Mouse (Mus musculus) cerebellum, adult 11 months (tissue): ENCODE results near the gene Arpc2.

Source experiments
- DNase-seq: peaks from one replicate; pipeline ENCODE4 v3.0.0; 2022

Arpc2 gene

DNA sequence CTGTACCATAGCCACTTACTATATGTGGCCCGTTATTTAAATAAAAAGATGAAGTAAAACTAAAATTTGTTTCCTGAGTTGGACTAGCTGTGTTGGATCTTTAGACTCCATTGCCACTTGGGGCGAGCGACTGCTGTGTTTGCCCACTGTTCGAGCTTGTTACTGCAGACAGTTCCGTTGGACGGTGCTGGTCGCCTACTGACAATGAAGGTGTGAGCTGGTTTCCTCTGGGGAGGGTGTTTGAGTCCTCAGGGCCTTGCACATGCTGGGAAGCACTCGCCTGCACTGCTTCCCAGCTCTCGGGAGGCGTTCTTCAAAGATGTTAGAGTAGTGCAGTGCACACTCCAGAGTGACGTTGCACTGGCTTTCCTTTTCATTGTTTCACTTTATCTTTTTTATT is 3.7 kb downstream of the Arpc2 start:
- DNase-seq: no peak

DNA sequence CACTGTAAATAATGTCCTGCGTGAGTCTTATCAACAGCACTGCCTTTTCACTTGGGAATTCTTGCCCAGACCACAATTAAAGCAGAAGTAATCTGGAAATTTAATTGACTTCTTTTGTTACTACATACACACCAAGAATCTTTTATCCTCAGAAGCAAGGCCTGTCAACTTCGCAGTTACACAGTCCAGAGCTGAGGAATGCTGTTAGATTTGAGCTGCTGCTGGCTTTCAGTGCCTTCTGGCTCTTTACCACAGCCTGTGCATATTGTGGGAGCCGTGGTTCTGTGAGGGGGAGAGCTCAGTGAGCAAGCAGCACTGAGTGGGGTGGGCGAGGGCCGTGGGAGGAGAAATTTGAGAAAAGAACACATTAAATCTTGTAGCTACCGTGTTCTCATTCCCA is 4.4 kb downstream of the Arpc2 start:
- no peak for DNase-seq

DNA sequence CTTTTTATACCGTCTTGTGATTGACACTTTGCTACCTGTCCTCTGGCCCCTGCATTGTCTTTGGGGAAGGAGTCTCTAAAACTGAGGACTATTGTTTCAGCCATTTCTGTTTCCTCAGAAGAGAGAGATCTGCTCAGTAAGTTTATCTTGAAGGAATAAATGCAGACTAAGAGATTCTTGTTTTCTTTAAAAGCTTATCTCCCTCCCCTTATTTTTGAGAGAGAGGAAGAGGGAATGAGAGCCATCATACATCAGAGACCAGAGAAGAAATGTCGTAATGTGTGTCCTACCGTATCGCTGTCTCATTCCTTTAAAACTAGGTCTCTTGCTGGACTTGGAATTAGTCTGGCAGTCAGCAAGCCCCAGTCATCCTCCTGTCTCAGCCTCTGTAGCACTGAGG is 4.9 kb downstream of the Arpc2 start:
- DNase-seq: no peak

DNA sequence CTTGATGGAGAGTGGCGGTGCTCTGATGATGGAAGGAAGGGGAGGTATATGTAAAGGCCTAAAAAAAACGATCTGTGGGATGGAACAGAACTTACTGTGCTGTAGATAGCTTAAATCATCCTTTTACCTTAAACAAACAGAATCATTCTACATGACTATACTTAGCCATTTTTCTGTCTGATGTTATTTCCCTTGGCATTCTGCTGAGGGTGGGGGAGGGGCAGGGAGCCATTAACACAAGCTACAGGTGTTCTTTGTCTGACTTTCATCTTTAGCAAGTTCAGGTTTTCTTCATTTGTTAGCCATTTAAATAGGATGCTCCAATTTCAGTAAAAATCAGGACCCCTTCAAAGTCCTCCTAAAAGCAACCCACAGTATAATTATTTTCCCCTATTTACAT is 9.6 kb downstream of the Arpc2 start:
- DNase-seq: no peak

DNA sequence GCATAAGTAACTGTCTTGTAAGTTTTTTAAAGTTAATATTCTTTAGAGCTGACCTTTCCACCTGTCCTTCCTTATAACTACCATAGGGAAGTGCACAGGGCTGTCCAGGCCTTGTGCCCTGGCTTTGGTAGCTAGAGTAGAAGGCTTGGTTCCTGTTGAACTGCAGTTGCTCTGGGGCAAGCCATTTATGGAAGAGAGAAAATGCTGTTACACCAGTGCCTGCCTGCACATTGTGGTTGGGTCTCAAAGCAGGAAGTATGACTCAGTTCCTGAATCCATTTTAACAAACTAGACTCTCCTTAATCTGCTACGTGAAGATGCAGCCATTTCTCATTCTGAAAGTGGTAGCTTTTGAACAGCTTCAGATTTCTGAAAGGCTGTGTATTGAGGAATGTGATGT is 12.9 kb downstream of the Arpc2 start:
- no peak for DNase-seq

DNA sequence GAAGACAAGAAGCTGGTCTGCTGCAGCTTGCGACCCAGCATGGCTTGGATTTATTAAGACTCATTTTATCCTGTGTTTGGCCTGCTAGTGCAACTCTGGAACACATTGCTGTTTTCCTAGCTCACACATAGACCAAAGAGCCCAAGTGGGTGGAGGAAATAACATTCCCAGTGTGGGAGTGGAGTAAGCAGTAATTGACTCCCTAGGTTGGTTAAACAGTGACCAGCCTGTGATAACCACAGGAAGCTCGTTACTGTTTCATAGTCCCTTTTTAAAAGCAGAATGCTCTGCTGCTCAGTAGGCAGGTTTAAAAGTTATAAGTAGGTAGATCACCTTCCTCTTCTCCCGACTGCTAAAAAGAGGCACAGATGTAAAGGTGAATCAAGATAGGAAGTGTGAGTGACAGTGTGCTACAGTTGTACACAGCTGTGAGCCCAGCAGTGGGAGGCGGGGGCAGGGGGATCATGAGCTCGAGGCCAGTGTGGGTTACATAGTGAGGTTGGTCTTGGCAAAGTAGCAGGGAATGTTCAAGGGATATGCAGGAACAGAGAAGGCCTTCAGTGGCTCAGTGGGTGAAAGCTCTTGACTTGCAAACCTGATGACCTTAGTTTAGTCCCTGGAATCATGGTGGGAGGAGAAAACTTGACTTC is 13.6 kb downstream of the Arpc2 start:
- DNase-seq: no peak

DNA sequence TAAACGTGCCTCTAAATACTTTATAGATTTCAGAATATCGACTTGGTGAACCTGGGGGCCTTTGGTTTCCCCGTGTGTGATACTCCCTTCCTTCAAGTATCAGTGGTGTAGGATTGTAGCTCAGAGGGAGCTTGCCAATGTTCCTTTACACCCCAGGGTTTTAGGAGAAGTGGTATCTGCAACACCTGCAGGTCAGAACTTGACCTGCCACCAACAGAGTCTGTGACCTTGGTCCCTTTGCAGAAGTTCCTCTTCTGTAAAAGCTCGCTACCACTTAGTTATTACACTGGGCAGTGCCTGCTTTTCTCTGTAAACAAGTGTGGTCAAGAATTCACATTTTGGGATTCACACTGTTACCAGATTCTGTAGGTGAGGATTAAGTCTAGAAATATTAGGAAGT is 14.2 kb downstream of the Arpc2 start:
- no peak for DNase-seq

DNA sequence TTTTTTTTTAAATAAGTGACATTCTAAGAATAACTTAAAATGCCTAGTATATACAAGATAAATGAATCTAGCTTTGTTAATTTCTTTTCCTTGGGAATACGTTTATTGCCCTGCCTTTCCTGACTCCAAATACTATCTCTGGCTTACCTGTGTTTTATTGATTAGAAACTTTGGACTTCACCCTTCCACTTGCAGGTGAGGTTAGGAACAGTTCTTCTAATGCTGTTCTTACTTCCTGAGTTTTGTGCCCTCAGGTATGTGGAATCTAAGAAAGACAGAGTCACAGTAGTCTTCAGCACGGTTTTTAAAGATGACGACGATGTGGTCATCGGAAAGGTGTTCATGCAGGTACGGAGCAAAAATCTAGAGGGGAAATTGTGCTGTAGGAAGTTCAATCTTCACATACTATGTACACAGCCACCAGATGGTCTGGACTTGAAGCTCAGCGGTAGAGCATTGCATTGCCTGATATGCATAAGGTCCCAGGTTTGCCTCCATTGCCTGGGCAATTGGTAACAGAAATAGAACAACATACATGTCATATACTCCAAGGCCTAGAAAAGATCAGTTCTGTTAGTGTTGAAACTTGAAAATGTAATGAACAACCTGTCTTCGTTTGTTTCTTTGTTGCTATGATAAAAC is 19.9 kb downstream of the Arpc2 start:
- no peak for DNase-seq

DNA sequence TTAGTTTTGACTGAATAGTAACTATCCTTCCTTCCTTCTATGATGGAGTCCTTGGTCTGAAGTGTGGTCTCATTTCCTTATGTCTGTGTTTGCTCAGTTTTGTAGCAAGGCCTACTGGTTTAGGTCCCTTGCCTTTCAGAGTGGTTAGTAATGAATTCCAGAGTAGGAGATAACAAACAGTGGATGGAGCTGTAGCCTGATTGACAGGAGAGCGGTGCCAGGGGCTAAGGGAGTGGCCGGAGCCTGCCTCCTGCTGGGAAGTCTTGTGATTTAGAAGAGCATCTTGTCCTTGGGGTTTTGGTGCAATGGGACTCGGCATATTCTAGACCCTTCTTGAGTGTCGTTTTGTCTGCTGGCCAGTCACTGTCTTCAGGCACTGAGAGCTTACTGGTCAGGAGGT is 20.9 kb downstream of the Arpc2 start:
- no peak for DNase-seq

DNA sequence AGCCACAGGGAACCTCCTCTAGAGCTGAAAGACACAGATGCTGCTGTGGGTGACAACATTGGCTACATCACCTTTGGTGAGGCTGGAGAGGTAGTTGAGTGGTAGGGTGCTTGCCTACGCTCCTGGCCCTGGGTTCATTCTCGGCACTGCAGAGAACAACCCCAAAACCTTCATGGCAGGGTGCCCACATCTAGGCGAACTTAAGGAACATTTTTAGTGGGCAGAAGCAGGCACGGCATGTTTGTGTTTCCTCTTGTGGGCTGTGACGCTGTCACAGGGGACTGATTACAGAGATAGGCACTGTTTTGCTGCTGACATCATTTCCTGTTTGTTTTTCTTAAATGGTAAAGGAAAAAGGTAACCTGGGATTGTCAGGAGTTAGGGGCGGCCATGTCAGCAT is 26.6 kb downstream of the Arpc2 start:
- no peak for DNase-seq

DNA sequence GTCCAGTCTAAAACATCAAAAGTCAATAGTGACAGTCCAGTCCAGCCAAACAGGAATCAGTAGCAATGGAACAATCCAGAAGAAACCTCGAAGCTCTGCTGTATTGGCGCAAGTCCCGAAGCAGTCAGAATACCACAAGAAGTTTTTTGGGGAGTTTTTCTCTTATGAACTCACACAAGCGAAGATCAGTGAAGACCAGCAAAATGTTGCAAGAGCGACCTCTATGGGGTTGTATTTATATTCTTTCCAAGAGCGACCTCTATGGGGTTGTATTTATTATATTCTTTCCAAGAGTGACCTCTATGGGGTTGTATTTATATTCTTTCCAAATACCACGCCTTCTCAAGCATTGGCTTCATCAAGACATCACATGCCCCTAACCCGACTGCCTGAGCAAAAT is 32.9 kb downstream of the Arpc2 start:
- DNase-seq: no peak

DNA sequence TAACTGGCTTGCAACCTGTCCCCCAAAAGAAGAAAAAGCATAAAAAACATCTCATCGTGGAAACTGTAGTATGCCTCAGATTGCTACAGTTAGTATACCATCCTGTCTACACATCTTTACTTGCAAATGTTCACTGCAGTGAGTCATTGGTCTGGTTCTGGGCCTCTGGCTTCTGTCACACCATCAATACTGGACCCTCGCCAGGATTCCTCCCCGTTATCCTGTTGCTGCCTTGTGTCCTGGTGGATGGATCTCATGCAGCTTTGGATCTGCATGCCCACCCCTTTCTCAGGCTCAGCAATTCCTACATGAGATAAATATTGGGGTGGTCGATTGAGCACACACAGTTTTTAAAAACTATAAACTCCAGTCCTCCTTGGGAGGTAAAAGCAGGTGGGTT is 35.8 kb downstream of the Arpc2 start:
- no peak for DNase-seq

DNA sequence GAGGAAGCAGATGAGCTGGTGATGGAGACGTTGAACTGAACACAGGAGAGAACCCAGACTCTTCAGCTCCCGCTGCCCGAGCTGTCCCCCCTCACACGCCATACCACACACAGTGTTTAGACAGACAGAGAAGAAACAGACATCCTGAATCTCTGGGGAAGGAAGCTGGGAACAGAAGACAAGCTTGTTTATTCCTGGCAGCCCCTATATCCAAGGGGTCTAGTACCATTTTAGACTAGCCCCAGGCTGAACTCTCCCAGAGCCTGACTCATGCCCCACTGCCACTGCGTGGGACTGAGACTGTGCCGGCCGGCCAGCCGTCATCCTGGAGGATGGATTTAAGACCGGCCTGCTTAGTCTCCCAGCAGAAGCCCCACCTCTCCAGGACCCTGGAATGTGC is 39.1 kb downstream of the Arpc2 start:
- DNase-seq: no peak

DNA sequence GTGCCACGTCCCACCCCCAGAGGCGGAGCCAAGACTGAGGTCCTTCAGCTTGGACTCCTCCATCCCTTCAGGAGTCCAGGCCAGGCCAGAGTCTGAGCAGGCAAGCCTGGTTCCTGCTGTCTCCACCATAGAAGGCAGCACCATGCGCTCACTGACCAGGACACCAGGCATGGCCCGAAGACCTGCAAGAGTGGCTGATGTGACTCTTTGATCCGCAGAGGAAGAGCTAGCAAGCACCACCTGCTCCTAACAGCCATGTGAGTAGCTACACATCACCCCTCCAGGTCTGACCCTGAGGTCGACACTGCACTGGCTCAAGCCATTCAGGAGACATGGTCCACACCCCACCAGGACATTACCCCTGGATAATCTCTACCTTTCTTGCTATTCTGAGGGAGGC is 41.2 kb downstream of the Arpc2 start:
- DNase-seq: no peak

DNA sequence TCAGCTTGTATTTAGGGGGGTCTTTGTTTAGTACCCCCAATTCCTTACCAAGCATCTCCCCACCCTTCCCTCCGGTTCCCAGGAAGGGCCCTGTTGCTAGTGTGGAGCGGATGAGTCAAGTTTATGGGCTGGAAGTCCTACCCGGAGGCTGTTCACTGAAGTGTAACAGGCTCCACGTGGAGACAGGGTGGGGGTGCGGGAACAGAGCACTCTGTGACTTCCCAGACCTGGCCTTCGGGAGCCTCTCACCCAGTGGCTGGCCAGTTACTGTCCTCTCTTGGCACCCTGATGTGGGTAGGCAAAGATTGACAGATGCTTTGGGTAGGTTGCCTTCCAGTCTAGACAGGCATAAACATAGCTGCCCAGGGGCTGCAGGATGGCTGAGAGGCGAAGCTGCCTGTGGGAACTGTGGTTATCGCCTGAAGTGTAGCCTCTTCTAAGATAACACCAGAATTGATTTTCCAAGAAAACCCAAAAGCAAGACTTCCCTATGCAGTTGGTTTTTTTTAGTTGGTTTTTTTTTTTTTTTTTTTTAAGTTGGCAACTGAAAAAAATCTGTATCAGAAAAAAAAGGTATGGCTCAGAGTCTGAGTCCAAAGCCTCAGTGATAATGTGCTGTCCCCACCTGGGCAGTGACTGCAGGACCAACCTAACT is 42.1 kb downstream of the Arpc2 start:
- DNase-seq: no peak

DNA sequence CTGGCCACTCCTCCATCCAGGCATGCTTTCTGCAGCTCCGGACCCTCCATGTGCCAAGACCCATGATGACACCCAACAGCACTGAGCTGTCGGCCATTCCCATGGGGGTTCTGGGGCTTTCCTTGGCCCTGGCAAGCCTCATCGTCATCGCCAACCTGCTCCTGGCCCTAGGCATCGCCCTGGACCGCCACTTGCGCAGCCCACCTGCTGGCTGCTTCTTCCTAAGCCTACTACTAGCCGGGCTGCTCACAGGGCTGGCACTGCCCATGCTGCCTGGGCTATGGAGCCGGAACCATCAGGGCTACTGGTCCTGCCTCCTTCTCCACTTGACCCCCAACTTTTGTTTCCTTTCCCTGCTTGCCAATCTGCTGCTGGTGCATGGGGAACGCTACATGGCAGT is 42.7 kb downstream of the Arpc2 start, which contains the start of gene Gpbar1:
Gpbar1 (plus strand) TSS at position 13 of the 400 bp plus-strand sequence.
- no peak for DNase-seq

DNA sequence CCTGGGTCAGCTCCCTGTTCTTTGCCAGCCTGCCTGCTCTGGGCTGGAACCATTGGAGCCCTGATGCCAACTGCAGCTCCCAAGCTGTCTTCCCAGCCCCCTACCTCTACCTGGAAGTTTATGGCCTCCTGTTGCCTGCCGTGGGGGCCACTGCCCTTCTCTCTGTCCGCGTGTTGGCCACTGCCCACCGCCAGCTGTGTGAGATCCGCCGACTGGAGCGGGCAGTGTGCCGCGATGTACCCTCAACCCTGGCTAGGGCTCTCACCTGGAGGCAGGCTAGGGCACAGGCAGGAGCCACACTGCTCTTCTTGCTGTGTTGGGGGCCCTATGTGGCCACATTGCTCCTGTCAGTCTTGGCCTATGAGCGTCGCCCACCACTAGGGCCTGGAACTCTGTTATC is 43.1 kb downstream of the Arpc2 start:
- no peak for DNase-seq

DNA sequence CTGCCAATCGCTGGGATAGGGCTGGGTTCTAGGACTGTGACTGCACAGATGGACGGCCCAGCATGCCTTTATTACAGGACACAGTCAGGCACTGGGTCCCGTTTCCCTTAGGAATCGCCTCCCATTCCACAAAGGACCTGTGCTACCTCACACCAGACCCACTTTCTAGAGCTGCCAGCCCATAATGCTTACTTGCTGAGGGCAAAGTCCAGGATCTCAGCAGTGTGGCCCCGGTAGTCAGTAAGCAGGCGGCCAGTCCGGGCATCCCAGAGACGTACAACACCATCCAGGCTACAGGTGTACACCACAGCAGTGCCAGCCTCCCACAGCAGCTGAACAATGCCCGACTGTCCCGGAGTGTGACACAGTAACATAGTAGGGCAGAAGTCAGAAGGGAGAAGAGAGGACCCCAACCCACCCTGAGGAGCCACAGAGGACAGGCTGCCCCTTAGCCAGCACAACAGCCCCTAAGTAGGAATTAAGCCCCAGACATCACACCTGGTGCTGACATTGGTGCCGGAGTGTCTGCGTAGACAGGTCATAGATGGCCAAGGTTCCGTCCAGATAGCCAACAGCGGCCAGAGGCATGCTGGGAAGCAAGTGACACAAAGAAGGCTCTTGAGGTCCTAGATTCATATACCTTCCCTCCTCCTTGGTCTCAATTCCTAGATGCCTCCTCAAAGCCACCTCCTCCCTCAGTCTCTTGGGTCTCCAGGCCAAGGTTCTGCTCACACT is 44.9 kb downstream of the Arpc2 start:
- DNase-seq: no peak

DNA sequence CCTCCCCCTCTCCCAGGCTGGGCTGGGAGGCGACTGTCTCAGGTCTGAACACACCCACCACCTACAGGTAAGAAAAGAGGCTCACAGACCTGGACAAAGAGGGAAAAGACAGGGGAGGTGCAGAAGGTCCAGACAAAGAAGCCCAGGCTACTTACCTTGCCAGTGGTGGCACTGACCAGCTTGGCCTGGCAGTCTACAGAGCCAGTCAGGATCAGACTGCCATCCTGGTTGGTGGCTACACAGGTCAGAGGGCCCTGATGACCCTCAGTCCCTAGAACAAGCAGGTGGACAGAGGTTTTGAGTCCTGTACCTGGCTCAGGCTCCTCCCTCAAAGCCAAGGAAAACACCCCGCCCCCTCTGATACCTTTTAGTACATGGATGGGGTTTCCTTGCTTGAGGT is 45.5 kb downstream of the Arpc2 start:
- no peak for DNase-seq

DNA sequence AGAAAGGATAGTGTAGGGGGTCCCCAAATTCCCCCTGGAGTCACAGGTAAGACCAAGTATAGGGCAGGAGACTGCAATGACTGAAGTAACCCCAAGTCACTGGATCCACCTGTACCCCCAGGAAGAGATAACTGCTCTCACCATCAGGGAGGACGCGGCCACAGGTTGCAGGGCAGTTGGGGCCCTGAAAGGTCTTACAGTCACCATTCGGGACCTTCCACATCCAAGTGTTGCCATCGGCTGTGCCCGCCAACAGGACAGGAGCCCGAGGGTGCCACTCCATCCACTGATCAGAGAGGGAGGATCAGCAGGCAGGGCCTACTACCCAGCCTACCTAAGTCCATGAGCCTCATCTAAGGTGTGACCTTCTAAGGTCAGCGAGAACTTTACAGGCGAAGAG is 46.0 kb downstream of the Arpc2 start:
- no peak for DNase-seq

DNA sequence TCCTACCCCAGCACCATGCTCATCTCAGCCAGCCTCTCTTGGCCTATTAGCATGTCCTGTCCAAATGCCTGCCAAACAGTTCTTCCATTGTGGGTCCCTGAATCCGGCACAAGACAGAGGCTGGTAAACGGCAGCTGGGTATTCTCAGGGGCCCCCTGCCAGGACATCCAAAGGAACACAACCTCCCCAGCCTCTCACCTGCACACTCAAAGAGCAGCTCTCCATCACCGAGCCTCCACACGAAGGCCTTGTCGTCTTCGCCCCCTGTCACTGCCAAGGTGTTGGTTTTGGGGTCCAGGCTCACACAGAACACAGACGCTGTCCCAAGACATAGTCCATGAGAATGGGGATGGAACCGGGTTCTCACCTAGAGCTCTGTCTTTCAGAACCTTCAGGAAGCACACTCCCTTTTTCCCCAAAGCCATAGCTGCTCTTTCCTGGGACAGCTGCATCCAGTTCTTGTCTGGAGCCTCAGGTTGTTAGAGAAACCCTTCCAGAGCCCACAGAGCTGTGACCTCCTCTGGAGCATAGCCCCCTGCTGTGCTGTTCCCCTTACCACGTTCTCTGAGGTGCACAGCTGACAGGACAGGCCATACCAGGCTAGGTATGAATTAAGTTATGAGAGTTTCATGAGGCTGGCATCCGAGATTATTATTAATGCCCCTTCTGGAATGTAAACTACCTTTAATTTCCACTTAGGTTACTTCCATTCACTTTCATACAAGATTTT is 47.2 kb downstream of the Arpc2 start:
- no peak for DNase-seq

DNA sequence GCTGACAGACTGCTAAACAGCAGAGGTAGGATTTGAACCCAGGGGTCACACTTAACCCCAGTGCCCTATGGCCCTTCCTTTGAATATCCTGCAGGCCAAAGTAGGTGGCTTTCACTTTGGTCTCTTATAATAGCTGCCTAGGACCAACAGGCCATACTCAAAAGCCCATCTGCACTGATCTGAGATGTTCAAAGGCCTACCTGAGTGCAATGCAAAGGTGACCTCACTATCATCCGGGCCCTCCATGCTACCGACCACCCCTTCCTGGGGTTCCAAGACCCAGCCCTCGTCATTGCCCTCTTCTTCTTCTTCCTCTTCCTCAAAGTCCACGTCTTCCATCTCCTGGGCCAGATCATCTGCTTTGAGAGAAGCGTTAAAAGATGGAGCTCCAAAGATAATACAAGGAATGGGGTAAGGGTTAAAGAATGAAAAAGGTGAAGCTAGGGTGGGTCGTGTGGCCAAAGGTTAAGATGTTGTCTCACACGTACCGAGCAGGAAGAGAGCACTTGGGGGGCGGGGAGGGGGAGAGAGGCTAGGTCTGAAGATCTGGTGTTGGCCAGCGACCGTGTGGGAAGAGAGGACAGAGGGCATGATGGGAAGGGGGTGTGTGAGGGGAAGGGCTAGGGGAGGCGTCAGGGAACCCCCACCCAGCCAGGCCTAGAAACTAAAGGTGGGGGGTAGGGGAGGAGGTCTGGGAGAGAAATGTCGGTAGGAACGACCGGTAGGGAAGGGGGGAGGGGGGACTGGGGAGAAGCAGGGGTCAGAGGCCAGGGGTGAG is 48.0 kb downstream of the Arpc2 start:
- DNase-seq: no peak
